ENCODE assay signal across 8 mouse cellular contexts in genomic region chr13:54372665-54373064, GRCm38 (mm10). TPM values are rescaled to one million over a fixed set of nuclear protein-coding genes. Genes with fewer than 3 reads are reported as not detected.
A peak's percentile ranks its signal among the peaks of the same experiment; 100 is the strongest.
DNase-seq lines count a peak whose midpoint lies in the region; ATAC-seq and TF ChIP-seq lines count a peak whose summit lies in the region.

No protein-coding gene starts in this region.

- ATAC-seq in heart, embryonic 11.5 days (replicated peaks; ENCODE audit: insufficient number of reproducible peaks, low FRiP score, low TSS enrichment): no peak
- ATAC-seq in forebrain, embryonic 16.5 days: peak; percentile 54
- peak; percentile 58 for ATAC-seq in liver, postnatal 0 days

- no peak overlapping the region for H3K4me3 ChIP-seq in heart, embryonic 11.5 days (ENCODE audit: low read depth, low read length)
- H3K4me3 ChIP-seq in forebrain, embryonic 16.5 days (replicated peaks; ENCODE audit: low read length): peak overlapping the region; percentile 62
- no peak overlapping the region for H3K4me3 ChIP-seq in liver, postnatal 0 days (ENCODE audit: low read depth, low read length)
- H3K4me3 ChIP-seq in olfactory bulb, adult 2 months (ENCODE audit: insufficient read depth, low read depth, low read length): peak overlapping the region; percentile 30; the same call in 1 of the 2 replicates

- H3K27ac ChIP-seq in heart, embryonic 11.5 days (ENCODE audit: low read depth, low read length): no peak overlapping the region
- H3K27ac ChIP-seq in forebrain, embryonic 16.5 days (ENCODE audit: low read length): peak overlapping the region; percentile 88
- H3K27ac ChIP-seq in liver, postnatal 0 days (ENCODE audit: low read depth): no peak overlapping the region; the same call in 1 of the 2 replicates
- H3K27ac ChIP-seq in olfactory bulb, adult 2 months (ENCODE audit: insufficient read depth, low read depth, low read length): no peak overlapping the region

- TF ChIP-seq POLR2A in olfactory bulb, adult 2 months (IDR thresholded peaks at IDR 0.05; ENCODE audit: insufficient read depth, low read depth, low read length): no peak

- H3K9ac ChIP-seq in heart, embryonic 11.5 days (ENCODE audit: low read depth, low read length): no peak overlapping the region
- H3K9ac ChIP-seq in forebrain, embryonic 16.5 days (replicated peaks; ENCODE audit: low read depth, low read length): peak overlapping the region; percentile 80
- H3K9ac ChIP-seq in liver, postnatal 0 days (replicated peaks): no peak overlapping the region

- peaks cover 13% of the 10 kb centered on the region for H3K4me1 ChIP-seq in heart, embryonic 11.5 days (ENCODE audit: control insufficient read depth, insufficient read depth, low read length)
- H3K4me1 ChIP-seq in forebrain, embryonic 16.5 days (replicated peaks; ENCODE audit: control insufficient read depth, insufficient read depth, low read length): peaks cover 51% of the 10 kb centered on the region
- peaks cover 4% of the 10 kb centered on the region for H3K4me1 ChIP-seq in liver, postnatal 0 days (ENCODE audit: insufficient read depth)
- H3K4me1 ChIP-seq in olfactory bulb, adult 2 months (ENCODE audit: control insufficient read depth, insufficient read depth, low read length): peaks cover 33% of the 10 kb centered on the region

- intact Hi-C loops in heart, postnatal 10 days (cut with DNase I): loop anchor here (2.0 to 5.0 kb wide), 3 partner anchors 70 to 258 kb away; no protein-coding TSS in a partner anchor

- TF ChIP-seq EP300 in liver, postnatal 0 days (IDR thresholded peaks at IDR 0.05; ENCODE audit: low read depth): no peak

- no peak overlapping the region for H3K4me2 ChIP-seq in heart, embryonic 11.5 days
- H3K4me2 ChIP-seq in forebrain, embryonic 16.5 days (ENCODE audit: low read length): peak overlapping the region; percentile 69
- no peak overlapping the region for H3K4me2 ChIP-seq in liver, postnatal 0 days (ENCODE audit: low read depth, low read length)

- H3K36me3 ChIP-seq in heart, embryonic 11.5 days (ENCODE audit: control insufficient read depth, insufficient read depth, low read length): no peaks in the 10 kb centered on the region
- no peaks in the 10 kb centered on the region for H3K36me3 ChIP-seq in forebrain, embryonic 16.5 days (ENCODE audit: control insufficient read depth, insufficient read depth)
- no peaks in the 10 kb centered on the region; the same call in 1 of the 2 replicates for H3K36me3 ChIP-seq in liver, postnatal 0 days (replicated peaks; ENCODE audit: insufficient read depth, low read length)

- peak; percentile 58 to 74 for DNase-seq in heart, postnatal 10 days
- DNase-seq in cerebellum, adult 11-12 months: peak; percentile 91
- DNase-seq in kidney, postnatal 14 days: peak; percentile 53
- peak; percentile 75 for DNase-seq in liver, postnatal 0 days
- peak; percentile 31 to 64 for DNase-seq in thymus, postnatal 10 days (ENCODE audit: low spot score in 2 of 2)

- TF ChIP-seq CTCF in liver, postnatal 0 days (IDR thresholded peaks at IDR 0.05; ENCODE audit: low read depth): peak; percentile 81
- peak; percentile 85 for TF ChIP-seq CTCF in olfactory bulb, adult 2 months (IDR thresholded peaks at IDR 0.05; ENCODE audit: insufficient read depth, low read depth, low read length)

- H3K9me3 ChIP-seq in heart, embryonic 11.5 days (replicated peaks; ENCODE audit: control insufficient read depth, low read length): no peaks in the 10 kb centered on the region
- H3K9me3 ChIP-seq in forebrain, embryonic 16.5 days (ENCODE audit: control insufficient read depth, low read length): no peaks in the 10 kb centered on the region
- H3K9me3 ChIP-seq in liver, postnatal 0 days (ENCODE audit: low read length): no peaks in the 10 kb centered on the region

- 2% methylated on average over 16 of the region's 16 CpGs for WGBS in heart, embryonic 11.5 days (ENCODE audit: insufficient replicate concordance)
- 2% methylated on average over 16 of the region's 16 CpGs for WGBS in forebrain, embryonic 16.5 days
- WGBS in liver, postnatal 0 days (ENCODE audit: insufficient replicate concordance): 8% methylated on average over 16 of the region's 16 CpGs
- 3% methylated on average over 16 of the region's 16 CpGs for WGBS in olfactory bulb, adult 2 months

- peaks cover 35% of the 10 kb centered on the region for H3K27me3 ChIP-seq in heart, embryonic 11.5 days (ENCODE audit: control insufficient read depth, insufficient read depth, low read length)
- H3K27me3 ChIP-seq in forebrain, embryonic 16.5 days (replicated peaks; ENCODE audit: control insufficient read depth, insufficient read depth, low read length): no peaks in the 10 kb centered on the region
- peaks cover 27% of the 10 kb centered on the region for H3K27me3 ChIP-seq in liver, postnatal 0 days (ENCODE audit: insufficient read depth, low read length)

RNA-seq across cellular contexts. Expression of gene Cplx2, which starts 1.5 kb away (rescaled TPM):
- 1 to 10 TPM; 8.9 to 9.8 TPM for total RNA-seq in heart, postnatal 10 days (2021)
- 2.1 and 3.0 TPM in 2 replicates for polyA plus RNA-seq in heart, embryonic 11.5 days (2014; fragmentation: Nextera tagmentation; extraction: Ambion mirVana)
- 31.8 and 34.3 TPM in 2 replicates for polyA plus RNA-seq in forebrain, embryonic 16.5 days (2015; fragmentation: Nextera tagmentation; extraction: Ambion mirVana)
- 0.89 and 0.97 TPM in 2 replicates for polyA plus RNA-seq in liver, postnatal 0 days (2015; fragmentation: Nextera tagmentation; extraction: Ambion mirVana)
- polyA plus RNA-seq in olfactory bulb, adult 2 months (2012; ENCODE audit: insufficient read depth, insufficient read length, low replicate concordance, missing spikeins): not detected in 2 replicates

Comparison
In these comparisons a context has a peak if more than half of its experiments do, and no peak if none do; other contexts are left out.
1. H3K4me3 ChIP-seq: peak in forebrain, embryonic 16.5 days (single experiment) and olfactory bulb, adult 2 months (single experiment); none in heart, embryonic 11.5 days (single experiment) and liver, postnatal 0 days (single experiment).
2. Peak in every context shown above with its lines, with median percentiles within 50 percentile points of each other: DNase-seq.